Mouse (Mus musculus) forebrain, embryonic 14.5 days (tissue): ENCODE measurements at regions not wholly inside any gene's neighbourhood (a gene's known extent, or its start where the extent isn't known, plus 50 kb on each side); places are given as distances from the start of the nearest gene placed in this dataset.

Experiments
- ATAC-seq: fragments of 200-750 bp; cut with Nextera tagmentation; 2 replicates; pipeline ENCODE4 v1.8.0; 2017; ENCODE audit warnings: mild to moderate bottlenecking, moderate library complexity
- DNase-seq: peaks from one replicate; pipeline ENCODE4 v3.0.0-alpha.2; 2015; ENCODE audit warnings: low spot score
- H3K27ac ChIP-seq: fragments of 300-500 bp; sonication (generic); 2 replicates; pipeline ENCODE4 v1.5.1; 2014; ENCODE audit warnings: low read depth, mild to moderate bottlenecking, control low read depth, low read length, moderate library complexity
- H3K27me3 ChIP-seq: fragments of 300-500 bp; sonication (generic); replicated peaks from 2 replicates; pipeline ENCODE4 v1.6.1; 2014; ENCODE audit warnings: low read length, control low read depth, mixed read lengths; ENCODE audit not compliant: control insufficient read depth, insufficient read depth
- H3K36me3 ChIP-seq: fragments of 300-500 bp; sonication (generic); 2 replicates; pipeline ENCODE4 v1.6.1; 2014; ENCODE audit warnings: low read length, control low read depth; ENCODE audit not compliant: control insufficient read depth, insufficient read depth
- H3K4me1 ChIP-seq: fragments of 300-500 bp; sonication (generic); 2 replicates; pipeline ENCODE4 v1.6.1; 2014; ENCODE audit warnings: antibody characterized with exemption, low read length, control low read depth; ENCODE audit not compliant: control insufficient read depth, insufficient read depth
- H3K4me2 ChIP-seq: fragments of 300-500 bp; sonication (generic); 2 replicates; pipeline ENCODE4 v1.6.1; 2014; ENCODE audit warnings: mild to moderate bottlenecking, control low read depth, low read length
- H3K4me3 ChIP-seq: fragments of 300-500 bp; sonication (generic); 2 replicates; pipeline ENCODE4 v1.5.1; 2014; ENCODE audit warnings: low read depth, low read length, control low read depth
- H3K9ac ChIP-seq: fragments of 300-500 bp; sonication (generic); 2 replicates; pipeline ENCODE4 v1.6.1; 2014; ENCODE audit warnings: mild to moderate bottlenecking, low read length, control low read depth, moderate library complexity
- H3K9me3 ChIP-seq: fragments of 300-500 bp; sonication (generic); replicated peaks from 2 replicates; pipeline ENCODE4 v1.6.1; 2016; ENCODE audit warnings: low read length, control low read depth, mixed read lengths; ENCODE audit not compliant: control insufficient read depth
- WGBS: fragments of 180-500 bp; shearing (Covaris S2); extraction: QIAGEN DNeasy Blood & Tissue Kit; methylation state at CpG from one replicate; pipeline ENCODE4 v1.1.7; 2014; 5-methylcytosine and 5-hydroxymethylcytosine counted together

DNA sequence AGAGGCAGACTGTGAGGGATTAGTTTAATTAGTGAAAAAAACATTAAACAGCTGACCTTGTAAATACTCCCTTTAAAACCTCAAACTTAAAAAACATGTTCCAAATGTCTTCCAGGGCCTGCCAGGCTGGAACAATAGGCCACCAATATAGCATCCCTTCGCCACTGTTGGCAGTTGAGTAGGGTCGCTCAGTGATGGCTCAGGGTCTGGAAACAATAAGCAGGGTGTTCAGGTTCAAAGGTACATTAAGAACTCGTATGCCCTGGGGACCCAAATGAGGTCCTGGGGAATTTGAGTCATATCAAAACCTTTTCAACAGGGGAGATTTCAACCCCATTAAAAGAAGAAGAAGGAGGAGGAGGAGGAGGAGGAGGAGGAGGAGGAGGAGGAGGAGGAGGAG, 51.1 kb upstream of the Gm15217 start:
- Histone ChIP-seq H3K4me1 (no peaks in the 10 kb centered on the region), H3K27ac (no peak overlapping the region), H3K9ac (no peak overlapping the region), H3K4me2 (no peak overlapping the region), H3K9me3 (no peaks in the 10 kb centered on the region), H3K27me3 (no peaks in the 10 kb centered on the region), H3K4me3 (no peak overlapping the region), H3K36me3 (no peaks in the 10 kb centered on the region)
- ATAC-seq (no peak), DNase-seq (no peak)
- WGBS = 32% methylated on average over 3 of the region's 3 CpGs
